Mouse (Mus musculus) testis, adult 2 months (tissue): ENCODE data around the gene Sgms2.

Experiments
- CTCF ChIP-seq: fragments of 200-500 bp; IDR thresholded peaks from 2 replicates; pipeline ENCODE4 v1.5.1; 2012; ENCODE audit warnings: low read depth, mild to moderate bottlenecking, inconsistent platforms, low read length, moderate library complexity; ENCODE audit not compliant: control insufficient read depth, insufficient read depth, insufficient replicate concordance
- POLR2A ChIP-seq: fragments of 200-500 bp; IDR thresholded peaks from 2 replicates; pipeline ENCODE4 v1.6.1; 2012; ENCODE audit warnings: low read depth, mild to moderate bottlenecking, inconsistent platforms, low read length, moderate library complexity; ENCODE audit not compliant: control insufficient read depth

DNA sequence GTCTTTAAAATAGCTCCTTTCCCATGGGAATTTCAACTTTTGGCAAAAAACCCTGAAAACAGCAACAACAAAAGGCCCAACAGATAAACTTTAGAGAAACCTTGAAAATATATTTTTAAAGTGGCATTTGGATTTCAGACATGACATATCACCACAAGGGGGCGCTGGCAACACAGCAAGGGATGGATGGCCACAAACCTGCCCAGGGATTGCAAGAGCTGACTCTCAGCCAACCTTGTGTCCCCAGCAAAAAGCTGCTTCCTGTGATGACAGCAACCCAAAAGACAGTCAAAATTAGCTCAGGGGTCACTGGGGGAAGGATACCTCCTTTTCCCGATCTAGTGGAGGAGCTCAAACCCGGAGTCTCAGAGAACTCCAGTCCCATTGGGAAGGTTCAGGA, 171.0 kb downstream of the Sgms2 start:
- TF ChIP-seq POLR2A, result no peak
- peak; percentile 70; the same call in 1 of the 2 replicates for TF ChIP-seq CTCF
